Mouse (Mus musculus) testis, postnatal 14 days (tissue): ENCODE data around the gene A430078G23Rik.

ENCODE experiments used
- DNase-seq: peaks from one replicate; pipeline ENCODE4 v3.0.0; 2021; ENCODE audit warnings: low spot score

Gene A430078G23Rik

GRCm38 (mm10) chr8:3411901-3412301 lies 58.7 kb downstream of the A430078G23Rik start:
- no peak for DNase-seq

DNA sequence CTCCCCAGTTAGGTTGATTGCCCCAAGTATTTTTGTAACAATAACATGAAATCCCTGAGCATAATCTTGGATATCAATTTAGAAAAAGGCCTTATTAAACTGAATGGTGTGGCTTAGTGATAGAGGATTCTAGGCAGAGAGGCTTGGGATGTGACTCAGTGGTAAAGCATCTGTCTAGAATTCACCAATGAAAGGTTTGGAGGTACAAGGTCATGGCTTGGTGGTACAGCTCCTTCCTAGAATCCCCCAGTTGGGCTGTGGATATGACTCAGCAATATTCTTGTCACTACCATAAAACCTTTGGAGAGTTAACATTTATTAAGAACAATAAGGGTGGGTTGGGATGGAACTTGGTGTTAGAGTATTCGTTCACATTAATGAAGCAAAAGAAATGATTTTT lies 59.6 kb downstream of the A430078G23Rik start:
- no peak for DNase-seq

DNA sequence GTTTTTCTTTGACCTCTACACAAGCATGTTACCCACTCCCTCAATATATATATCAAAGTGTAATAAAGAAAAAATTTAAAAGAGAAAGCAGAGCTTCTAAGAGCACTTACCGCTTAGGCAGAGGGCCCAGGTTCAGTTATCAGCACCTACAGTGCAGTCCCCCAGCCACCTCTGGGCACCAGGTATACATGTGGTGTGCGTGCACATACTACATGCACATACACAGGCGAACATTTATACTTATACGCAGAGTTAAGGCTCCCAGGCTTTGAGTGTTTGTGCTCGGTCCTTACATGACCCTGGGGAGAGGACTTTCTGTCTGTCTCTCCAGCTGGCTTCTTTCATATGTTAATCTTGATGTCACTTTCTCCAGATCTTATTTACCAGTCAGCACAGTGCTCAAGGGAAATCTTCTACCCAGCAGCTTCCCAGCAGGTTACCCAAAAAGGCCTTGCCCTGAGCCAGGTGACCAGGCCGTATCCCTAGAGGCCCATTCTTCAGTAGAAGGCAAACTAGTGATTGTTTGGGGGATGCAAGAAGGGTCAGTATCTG lies 61.5 kb downstream of the A430078G23Rik start:
- no peak for DNase-seq

DNA sequence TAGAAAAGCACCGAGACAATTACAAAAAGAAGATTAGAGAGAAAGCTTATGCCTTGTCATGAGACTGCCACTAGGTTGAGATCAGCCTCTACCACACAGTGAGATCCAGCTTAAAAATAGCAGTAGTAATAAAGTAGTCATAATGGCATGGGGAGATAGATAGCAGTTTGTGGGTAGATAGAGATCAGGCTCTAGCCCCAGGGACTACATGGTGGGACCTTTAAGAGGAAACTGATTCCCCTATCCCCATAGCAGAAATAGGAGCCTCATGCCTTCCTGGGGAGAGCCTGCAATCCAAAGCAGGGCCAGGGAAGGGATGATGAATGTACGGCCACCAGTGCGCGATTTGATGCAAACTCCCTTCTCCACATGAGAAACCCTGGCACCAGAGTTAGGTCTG lies 62.0 kb downstream of the A430078G23Rik start:
- no peak for DNase-seq

DNA sequence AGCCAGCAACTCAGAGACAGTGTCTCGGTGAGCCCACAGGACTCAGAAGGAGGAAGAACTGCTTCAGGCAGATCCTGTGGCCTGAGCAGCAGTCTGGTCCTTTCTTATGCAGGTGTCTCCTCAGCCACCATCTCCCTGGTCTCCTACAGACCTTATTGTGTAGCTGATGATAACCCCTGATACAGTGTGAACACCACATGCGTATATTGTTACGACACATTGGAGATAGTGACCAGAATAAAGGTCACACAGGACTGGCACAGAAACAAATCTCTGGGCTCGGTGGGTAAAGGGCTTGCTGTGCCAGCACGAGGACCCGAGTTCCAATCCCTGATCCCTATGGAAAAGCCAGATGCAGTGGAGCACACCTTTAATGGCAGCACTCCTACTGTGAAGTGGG lies 62.4 kb downstream of the A430078G23Rik start:
- DNase-seq: no peak

DNA sequence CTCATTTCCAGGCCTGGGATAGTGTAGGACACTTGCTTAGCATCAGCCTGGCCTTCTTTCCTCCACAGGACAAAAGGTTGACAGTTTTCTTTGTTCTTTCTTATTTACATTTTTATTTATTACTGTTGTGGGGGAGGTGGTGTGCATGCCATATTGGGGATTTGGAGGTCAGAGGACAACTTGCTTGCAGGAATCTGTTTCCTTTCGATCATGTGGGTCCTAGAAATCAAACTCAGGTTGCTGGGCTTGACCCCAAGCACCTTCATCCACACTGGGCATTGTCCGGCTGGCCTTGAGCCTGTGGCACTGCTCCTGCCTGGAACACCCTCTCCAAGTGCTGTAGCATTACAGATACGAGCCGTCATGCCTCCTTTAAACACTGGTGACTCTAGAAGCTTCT lies 63.6 kb downstream of the A430078G23Rik start:
- no peak for DNase-seq

GRCm38 (mm10) chr8:3417455-3417854 lies 64.2 kb downstream of the A430078G23Rik start:
- no peak for DNase-seq

DNA sequence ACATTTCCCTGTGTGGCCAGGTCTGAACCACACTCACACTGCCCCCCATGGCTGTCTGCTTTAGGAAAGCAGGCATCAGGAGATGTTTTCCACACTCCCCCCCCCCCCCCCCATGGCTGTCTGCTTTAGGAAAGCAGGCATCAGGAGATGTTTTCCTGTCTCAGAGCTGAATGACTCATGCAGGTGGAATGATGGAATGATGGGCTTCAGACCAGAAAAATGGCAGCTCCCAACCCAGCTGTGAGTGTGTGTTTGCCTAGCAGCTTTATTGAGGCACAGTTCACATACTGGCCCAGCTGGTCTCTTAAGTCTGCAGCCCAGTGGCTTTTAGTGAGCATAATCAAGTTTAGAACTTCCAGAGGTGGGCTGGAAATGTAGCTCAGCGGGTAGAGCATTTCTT lies 64.9 kb downstream of the A430078G23Rik start:
- no peak for DNase-seq

DNA sequence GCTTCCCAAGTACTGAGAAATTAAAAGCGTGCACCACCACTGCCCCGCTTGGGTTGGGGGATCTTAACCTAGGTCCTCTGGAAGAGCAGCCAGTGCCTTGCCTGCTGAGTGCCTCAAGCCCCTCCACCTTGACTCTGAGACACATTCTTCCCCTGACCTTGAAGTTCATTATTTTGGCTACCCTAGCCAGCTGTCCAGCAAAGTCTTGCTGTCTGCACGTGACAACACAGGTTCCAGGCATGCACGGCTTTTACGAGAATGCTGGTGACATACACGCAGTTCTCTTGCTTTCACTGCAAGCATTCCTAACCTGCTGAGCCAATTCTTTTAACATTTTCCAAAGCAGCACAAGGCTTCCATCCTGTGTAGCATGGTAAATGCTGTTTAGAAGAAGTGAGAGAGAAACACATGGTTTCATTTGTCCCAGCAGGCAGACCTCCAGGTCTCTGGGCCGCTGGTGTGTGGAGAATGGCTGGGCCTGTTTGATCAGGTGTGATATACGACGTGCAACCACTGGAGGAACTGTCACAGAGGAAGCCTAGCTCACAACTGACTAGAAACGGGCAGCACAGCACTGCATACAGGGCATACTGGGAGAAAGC lies 67.0 kb downstream of the A430078G23Rik start:
- DNase-seq: no peak

DNA sequence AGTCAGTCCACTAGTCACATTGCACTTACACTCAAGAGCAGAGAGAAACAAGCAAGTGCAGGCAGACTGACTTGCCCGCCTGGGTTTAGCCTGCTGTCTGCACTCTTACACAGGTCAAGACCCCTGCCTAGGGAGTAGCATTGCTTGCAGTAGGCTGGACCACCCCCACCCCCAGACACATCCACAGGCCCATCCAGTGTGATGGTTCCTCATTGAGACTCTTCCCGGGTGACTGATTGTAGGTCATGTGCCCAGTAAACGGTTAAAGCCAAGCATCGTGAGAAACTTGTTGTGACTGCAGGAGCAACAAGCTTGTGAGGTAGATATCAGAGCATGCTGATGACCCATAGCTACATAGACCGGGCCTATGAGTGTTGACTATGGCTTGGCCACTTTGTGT lies 68.3 kb downstream of the A430078G23Rik start:
- no peak for DNase-seq

DNA sequence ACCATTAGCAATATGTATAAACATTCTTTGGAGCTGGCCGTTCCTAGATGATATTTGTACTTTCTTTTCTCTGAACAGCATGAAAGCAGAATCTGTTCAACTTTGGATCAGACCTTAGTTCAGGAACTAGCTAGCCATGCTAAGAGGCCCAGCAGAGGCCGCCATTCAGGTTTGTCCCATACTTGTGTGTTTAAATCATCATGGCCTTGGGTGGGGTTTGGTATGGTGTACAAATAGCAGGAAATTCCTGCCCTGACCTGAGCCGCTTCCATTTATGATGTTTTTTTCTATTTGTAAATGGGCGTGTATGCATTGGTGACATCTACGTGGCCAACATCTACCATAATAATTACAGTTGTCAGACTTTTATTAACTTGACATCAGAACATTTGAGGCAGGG lies 72.0 kb downstream of the A430078G23Rik start:
- DNase-seq: no peak

- DNase-seq: no peak
These were observed 73.0 kb downstream of the A430078G23Rik start for GRCm38 (mm10) chr8:3426211-3426610.

- DNase-seq: no peak
These were observed 75.2 kb downstream of the A430078G23Rik start for GRCm38 (mm10) chr8:3428426-3428825.

GRCm38 (mm10) chr8:3429966-3430365 lies 76.8 kb downstream of the A430078G23Rik start:
- DNase-seq: peak; percentile 23

GRCm38 (mm10) chr8:3431113-3431512 lies 77.9 kb downstream of the A430078G23Rik start:
- no peak for DNase-seq

- no peak for DNase-seq
These were observed 83.3 kb downstream of the A430078G23Rik start for GRCm38 (mm10) chr8:3436492-3436891.

- no peak for DNase-seq
These were observed 86.3 kb downstream of the A430078G23Rik start for GRCm38 (mm10) chr8:3439510-3439909.
